Mouse (Mus musculus) ES-Bruce4 (cell line): ENCODE results near the gene Zfp738.
A peak's percentile ranks its signal among the peaks of the same experiment; 100 is the strongest.
"Not testable (repeated sequence)": the region's sequence is repeated elsewhere in the genome, so short reads cannot be mapped to it uniquely, and the experiment has no call there.

Source experiments
- CTCF ChIP-seq: IDR thresholded peaks from one replicate; pipeline ENCODE4 v1.8.1; 2011; ENCODE audit warnings: low read depth, low read length
- POLR2A ChIP-seq: IDR thresholded peaks from one replicate; pipeline ENCODE4 v1.8.1; 2011; ENCODE audit warnings: low read length; ENCODE audit not compliant: insufficient read depth

GRCm38 (mm10) chr13:67682959-67683735 is 3.7 kb downstream of the Zfp738 start:
- not testable (repeated sequence) for TF ChIP-seq CTCF
- TF ChIP-seq POLR2A, result peak; percentile 35
